ENCODE assay signal across 21 mouse cellular contexts in the genomic region with DNA sequence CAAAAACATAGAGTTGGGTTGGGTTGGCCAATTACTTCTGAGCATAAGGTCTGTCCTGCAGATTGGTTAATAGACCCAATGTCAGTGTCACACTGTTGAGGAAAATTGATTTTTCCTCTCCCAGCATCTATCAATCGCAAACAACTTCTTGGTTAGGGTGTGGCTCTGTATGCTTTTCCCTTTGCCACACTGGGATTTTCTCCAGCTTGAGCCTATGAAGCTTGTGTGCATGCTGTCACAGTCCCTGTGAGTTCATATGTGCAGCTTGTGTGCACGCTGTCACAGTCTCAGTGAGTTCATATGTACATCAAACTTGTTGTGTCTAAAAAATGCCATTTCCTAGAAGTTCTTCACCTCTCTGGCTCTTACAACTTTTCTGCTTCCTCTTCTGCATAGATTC. TPM values are rescaled to one million over a fixed set of nuclear protein-coding genes. Genes with fewer than 3 reads are reported as not detected.
"Had no signal": no experiment of that assay in that cellular context is flagged by ENCODE, and none has a peak within 500 bp of the region (broad histone marks: within the 10 kb centered on the region; RNA-seq: fewer than 3 reads in every experiment).

No protein-coding gene starts in this region.

- H3K4me1 ChIP-seq: neural tube, embryonic 15.5 days had no signal

- H3K27ac ChIP-seq: liver, embryonic 15.5 days; midbrain, embryonic 10.5 days; midbrain, embryonic 13.5 days; midbrain, embryonic 15.5 days; neural tube, embryonic 13.5 days; neural tube, embryonic 15.5 days had no signal

- H3K4me3 ChIP-seq: liver, embryonic 15.5 days; midbrain, embryonic 10.5 days; midbrain, embryonic 13.5 days; midbrain, embryonic 15.5 days; myocyte; neural tube, embryonic 13.5 days; neural tube, embryonic 15.5 days had no signal

- H3K9ac ChIP-seq: liver, embryonic 15.5 days; lung, embryonic 14.5 days; midbrain, embryonic 13.5 days; midbrain, embryonic 15.5 days; neural tube, embryonic 13.5 days; neural tube, embryonic 15.5 days had no signal

- H3K36me3 ChIP-seq: liver, embryonic 15.5 days; midbrain, embryonic 10.5 days; midbrain, embryonic 13.5 days; midbrain, embryonic 15.5 days; neural tube, embryonic 13.5 days; neural tube, embryonic 15.5 days had no signal

- H3K4me2 ChIP-seq: liver, embryonic 15.5 days; lung, embryonic 14.5 days; midbrain, embryonic 13.5 days; midbrain, embryonic 15.5 days; neural tube, embryonic 13.5 days; neural tube, embryonic 15.5 days had no signal

- H3K27me3 ChIP-seq: liver, embryonic 15.5 days; midbrain, embryonic 13.5 days; midbrain, embryonic 15.5 days; neural tube, embryonic 13.5 days; neural tube, embryonic 15.5 days had no signal

- DNase-seq: lung, adult 18-20 months; lung, embryonic 14.5 days; lung, postnatal 10 days; lung, postnatal 4 days; retina, postnatal 1 day; right cerebral cortex, adult 18-20 months; right cerebral cortex, postnatal 25 days; right cerebral cortex, postnatal 4 days; spleen, adult 18-20 months; thymus, adult 2 months; thymus, postnatal 25 days; thymus, postnatal 4 days had no signal

- H3K9me3 ChIP-seq: liver, embryonic 15.5 days; midbrain, embryonic 10.5 days; midbrain, embryonic 13.5 days; midbrain, embryonic 15.5 days; neural tube, embryonic 13.5 days; neural tube, embryonic 15.5 days had no signal

- ATAC-seq: midbrain, embryonic 13.5 days; midbrain, embryonic 15.5 days had no signal

RNA-seq across cellular contexts. Expression of a gene that starts 33.8 kb away (rescaled TPM):
- total RNA-seq: megakaryocyte-erythroid progenitor cell, adult 5-6 weeks had no signal

RNA-seq across cellular contexts. Expression of a gene that starts 43.0 kb away (rescaled TPM):
- total RNA-seq: megakaryocyte-erythroid progenitor cell, adult 5-6 weeks had no signal
- polyA plus RNA-seq: midbrain, embryonic 13.5 days; midbrain, embryonic 15.5 days; neural tube, embryonic 11.5 days; neural tube, embryonic 13.5 days had no signal
